Mouse (Mus musculus) small intestine, adult 2 months (tissue): ENCODE data around the gene Vps37b. TPM values are rescaled to one million over a fixed set of nuclear protein-coding genes. Genes with fewer than 3 reads are reported as not detected.

Experiments
- H3K27ac ChIP-seq: fragments of 200-500 bp; 2 replicates; pipeline ENCODE4 v1.5.1; 2012; ENCODE audit warnings: low read depth, low read length, control low read depth, inconsistent platforms; ENCODE audit not compliant: insufficient read depth
- H3K27me3 ChIP-seq: fragments of 200-500 bp; 2 replicates; pipeline ENCODE4 v1.6.1; 2012; ENCODE audit warnings: mild to moderate bottlenecking, moderate library complexity, low read length, inconsistent platforms; ENCODE audit not compliant: control insufficient read depth, insufficient read depth
- H3K36me3 ChIP-seq: fragments of 200-500 bp; 2 replicates; pipeline ENCODE4 v1.6.1; 2012; ENCODE audit warnings: mild to moderate bottlenecking, low read length, control low read depth, inconsistent platforms; ENCODE audit not compliant: control insufficient read depth, insufficient read depth
- H3K4me1 ChIP-seq: fragments of 200-500 bp; 2 replicates; pipeline ENCODE4 v1.6.1; 2012; ENCODE audit warnings: low read length, inconsistent platforms, mixed read lengths; ENCODE audit not compliant: control insufficient read depth, insufficient read depth, insufficient read length
- H3K4me3 ChIP-seq: fragments of 200-500 bp; 2 replicates; pipeline ENCODE4 v1.5.1; 2012; ENCODE audit warnings: low read depth, mild to moderate bottlenecking, control low read depth, inconsistent platforms, low read length, moderate library complexity
- CTCF ChIP-seq: fragments of 200-500 bp; IDR thresholded peaks from 2 replicates; pipeline ENCODE4 v1.5.1; 2012; ENCODE audit warnings: low read depth, mild to moderate bottlenecking, control low read depth, inconsistent platforms, low read length, moderate library complexity, mixed read lengths; ENCODE audit not compliant: insufficient replicate concordance, insufficient read length; ENCODE audit errors: extremely low read depth
- POLR2A ChIP-seq: fragments of 200-500 bp; IDR thresholded peaks from 2 replicates; pipeline ENCODE4 v1.6.1; 2012; ENCODE audit warnings: low read depth, mild to moderate bottlenecking, control low read depth, inconsistent platforms, low read length, moderate library complexity
- WGBS: fragments of 180-500 bp; shearing (Covaris S2); methylation state at CpG from one replicate; pipeline ENCODE4 v1.1.7; 2018; 5-methylcytosine and 5-hydroxymethylcytosine counted together
- polyA plus RNA-seq: library from polyadenylated mRNA; depleted of rRNA; stranded (reverse); fragments of >200 nt; gene quantifications from 2 replicates; pipeline ENCODE4 v1.2.3, GENCODE M21; 2012

Vps37b gene
- polyA plus RNA-seq, 1 experiment, result 55.6 TPM

- no peaks in the 10 kb centered on the region for H3K27me3 ChIP-seq
- H3K27ac ChIP-seq, result peak overlapping the region; percentile 71
- TF ChIP-seq CTCF (no peak), POLR2A (no peak)
- 78% methylated on average over 26 of the region's 26 CpGs for WGBS
- H3K4me1 ChIP-seq, result peaks cover 63% of the 10 kb centered on the region
- peaks cover 56% of the 10 kb centered on the region for H3K36me3 ChIP-seq
- no peak overlapping the region for H3K4me3 ChIP-seq
Measured at GRCm38 (mm10) chr5:124006082-124006873, 25.8 kb downstream of the Vps37b start.

- TF ChIP-seq POLR2A (no peak), CTCF (no peak)
- Histone ChIP-seq H3K27me3 (no peaks in the 10 kb centered on the region), H3K4me1 (peaks cover 62% of the 10 kb centered on the region), H3K36me3 (peaks cover 61% of the 10 kb centered on the region), H3K27ac (peak overlapping the region; percentile 74), H3K4me3 (no peak overlapping the region)
- WGBS, result 62% methylated on average over 11 of the region's 11 CpGs
Measured at GRCm38 (mm10) chr5:124005591-124005990, 26.5 kb downstream of the Vps37b start.

GRCm38 (mm10) chr5:124005151-124005500 is 26.9 kb downstream of the Vps37b start:
- H3K4me1 ChIP-seq, result peaks cover 60% of the 10 kb centered on the region
- 29% methylated on average over 15 of the region's 15 CpGs for WGBS
- peak overlapping the region; percentile 22 for H3K4me3 ChIP-seq
- no peaks in the 10 kb centered on the region for H3K27me3 ChIP-seq
- peak overlapping the region; percentile 74 for H3K27ac ChIP-seq
- TF ChIP-seq POLR2A, result no peak
- peaks cover 64% of the 10 kb centered on the region for H3K36me3 ChIP-seq

- Histone ChIP-seq H3K4me1 (peaks cover 55% of the 10 kb centered on the region), H3K27ac (peak overlapping the region; percentile 90), H3K36me3 (peaks cover 64% of the 10 kb centered on the region), H3K4me3 (no peak overlapping the region), H3K27me3 (no peaks in the 10 kb centered on the region)
- TF ChIP-seq POLR2A, result no peak
- TF ChIP-seq CTCF, result no peak
- WGBS, result 35% methylated on average over 17 of the region's 17 CpGs
Measured at GRCm38 (mm10) chr5:124004356-124005150, 27.5 kb downstream of the Vps37b start.

GRCm38 (mm10) chr5:124003375-124003774 is 28.7 kb downstream of the Vps37b start:
- 51% methylated on average over 4 of the region's 4 CpGs for WGBS
- H3K4me1 ChIP-seq, result peaks cover 53% of the 10 kb centered on the region
- no peak for TF ChIP-seq POLR2A
- TF ChIP-seq CTCF, result no peak
- peaks cover 66% of the 10 kb centered on the region for H3K36me3 ChIP-seq
- no peak overlapping the region for H3K4me3 ChIP-seq
- peak overlapping the region; percentile 53 for H3K27ac ChIP-seq
- no peaks in the 10 kb centered on the region for H3K27me3 ChIP-seq

GRCm38 (mm10) chr5:124002876-124003275 is 29.2 kb downstream of the Vps37b start:
- peak overlapping the region; percentile 53 for H3K27ac ChIP-seq
- H3K36me3 ChIP-seq, result peaks cover 66% of the 10 kb centered on the region
- WGBS, result 16% methylated on average over 2 of the region's 2 CpGs
- H3K4me1 ChIP-seq, result peaks cover 48% of the 10 kb centered on the region
- no peaks in the 10 kb centered on the region for H3K27me3 ChIP-seq
- TF ChIP-seq CTCF, result no peak
- no peak for TF ChIP-seq POLR2A
- H3K4me3 ChIP-seq, result no peak overlapping the region

GRCm38 (mm10) chr5:124001274-124001673 is 30.8 kb downstream of the Vps37b start:
- Histone ChIP-seq H3K4me3 (no peak overlapping the region), H3K27me3 (no peaks in the 10 kb centered on the region), H3K4me1 (peaks cover 34% of the 10 kb centered on the region), H3K27ac (no peak overlapping the region), H3K36me3 (peaks cover 75% of the 10 kb centered on the region)
- 63% methylated on average over 9 of the region's 9 CpGs for WGBS
- no peak for TF ChIP-seq POLR2A
- TF ChIP-seq CTCF, result no peak
